Mouse (Mus musculus) layer of hippocampus, adult 2 months (tissue): ENCODE measurements around the gene Coro1b. TPM values are rescaled to one million over a fixed set of nuclear protein-coding genes. Genes with fewer than 3 reads are reported as not detected.
A peak's percentile ranks its signal among the peaks of the same experiment; 100 is the strongest.

ENCODE experiments used
- DNase-seq, 2 experiments: peaks; one replicate each; pipeline ENCODE4 v3.0.0; 2022; ENCODE audit warnings: low spot score in 2 of 2
- H3K27ac ChIP-seq: fragments of 200-600 bp; 2 replicates; pipeline ENCODE4 v1.8.1; 2022
- H3K4me3 ChIP-seq: fragments of 200-600 bp; 2 replicates; pipeline ENCODE4 v1.8.1; 2022; ENCODE audit warnings: mild to moderate bottlenecking
- CTCF ChIP-seq: fragments of 200-600 bp; conservative IDR thresholded peaks from 2 replicates; pipeline ENCODE4 v1.8.1; 2022; ENCODE audit warnings: antibody characterized with exemption, mild to moderate bottlenecking, moderate library complexity
- total RNA-seq, 2 experiments: library from RNA; stranded (reverse); gene quantifications; 2 replicates each; pipeline ENCODE4 v1.2.3; 2021

The Coro1b gene
- total RNA-seq, 2 experiments from 2014 or later: 84.8 to 92.9 TPM

DNA sequence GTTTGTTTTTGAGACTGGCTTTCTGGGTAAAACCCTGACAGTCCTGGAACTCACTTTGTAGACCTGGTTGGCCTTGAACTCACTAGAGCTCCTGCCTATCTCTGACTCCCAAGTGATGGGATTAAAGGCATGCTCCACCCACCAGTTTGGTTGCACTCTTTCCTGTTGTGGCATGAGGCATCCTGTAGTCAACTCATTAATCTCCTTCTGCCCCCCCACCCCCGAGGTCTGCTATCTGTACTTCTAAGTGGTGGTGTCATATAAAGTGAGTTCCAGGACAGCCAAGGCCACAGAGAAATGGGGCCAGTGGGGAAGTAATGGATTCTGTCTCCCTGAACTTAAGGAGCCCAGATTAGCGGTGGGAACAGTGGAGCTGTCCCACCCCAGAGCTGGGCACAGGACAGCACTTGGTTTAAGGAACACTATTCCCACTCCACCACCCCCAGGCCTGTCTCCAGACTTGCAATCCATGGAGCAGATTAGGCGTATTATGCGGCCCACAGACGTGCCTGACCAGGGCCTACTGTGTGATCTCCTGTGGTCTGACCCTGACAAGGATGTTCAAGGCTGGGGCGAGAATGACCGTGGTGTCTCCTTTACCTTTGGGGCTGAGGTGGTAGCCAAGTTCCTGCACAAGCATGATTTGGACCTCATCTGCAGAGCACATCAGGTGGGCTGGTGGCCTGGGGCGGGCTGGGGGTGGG is 45.8 kb downstream of the Coro1b start:
- no peak for DNase-seq
- H3K27ac ChIP-seq: no peak overlapping the region
- H3K4me3 ChIP-seq: no peak overlapping the region
- TF ChIP-seq CTCF: no peak

DNA sequence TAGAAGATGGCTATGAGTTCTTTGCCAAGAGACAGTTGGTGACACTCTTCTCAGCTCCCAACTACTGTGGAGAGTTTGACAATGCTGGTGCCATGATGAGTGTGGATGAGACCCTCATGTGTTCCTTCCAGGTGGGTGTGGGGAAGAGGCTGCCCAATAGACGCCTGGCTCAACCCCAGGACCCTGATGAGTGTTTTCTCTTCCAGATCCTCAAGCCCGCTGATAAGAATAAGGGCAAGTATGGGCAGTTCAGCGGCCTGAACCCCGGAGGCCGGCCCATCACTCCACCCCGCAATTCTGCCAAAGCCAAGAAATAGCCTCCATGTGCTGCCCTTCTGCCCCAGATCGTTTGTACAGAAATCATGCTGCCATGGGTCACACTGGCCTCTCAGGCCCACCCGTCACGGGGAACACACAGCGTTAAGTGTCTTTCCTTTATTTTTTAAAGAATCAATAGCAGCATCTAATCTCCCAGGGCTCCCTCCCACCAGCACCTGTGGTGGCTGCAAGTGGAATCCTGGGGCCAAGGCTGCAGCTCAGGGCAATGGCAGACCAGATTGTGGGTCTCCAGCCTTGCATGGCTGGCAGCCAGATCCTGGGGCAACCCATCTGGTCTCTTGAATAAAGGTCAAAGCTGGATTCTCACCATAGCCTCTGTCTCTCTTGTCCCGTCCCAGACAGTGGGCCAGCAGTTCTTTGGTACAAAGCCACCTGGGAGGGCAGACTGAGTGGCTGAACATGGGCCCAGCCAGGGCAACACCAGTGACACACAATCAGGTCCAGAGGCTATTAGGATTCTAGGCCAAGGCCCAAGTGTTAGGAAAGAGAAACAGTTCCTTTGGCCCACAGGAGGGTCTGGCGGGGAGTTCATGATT is 46.6 kb downstream of the Coro1b start:
- Histone ChIP-seq H3K4me3 (no peak overlapping the region), H3K27ac (peak overlapping the region; percentile 51)
- TF ChIP-seq CTCF: no peak
- no peak for DNase-seq

GRCm38 (mm10) chr19:4196048-4196447 is 47.6 kb downstream of the Coro1b start:
- DNase-seq: no peak
- no peak overlapping the region for H3K4me3 ChIP-seq
- no peak for TF ChIP-seq CTCF
- peak overlapping the region; percentile 51; the same call in 1 of the 2 replicates for H3K27ac ChIP-seq

DNA sequence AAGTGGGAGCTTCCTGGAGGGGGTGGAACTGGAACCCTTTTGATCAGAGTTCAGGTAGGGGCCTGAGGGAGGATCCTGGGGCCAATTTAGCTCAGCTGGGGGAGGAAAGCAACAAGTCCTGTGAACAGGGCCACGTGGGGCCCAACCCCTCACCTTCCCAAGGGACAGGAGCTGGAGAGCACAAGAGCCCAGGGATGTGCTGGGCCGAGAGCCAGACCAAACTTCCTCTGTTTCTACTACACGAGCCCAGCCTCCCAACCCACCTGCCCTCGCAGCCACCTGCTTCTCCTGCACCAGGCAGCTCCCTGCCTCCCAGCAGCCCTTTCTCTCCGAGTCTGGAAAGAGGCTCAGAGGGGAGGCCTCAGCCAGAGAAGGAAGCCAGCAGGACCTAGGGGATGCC is 48.1 kb downstream of the Coro1b start:
- H3K27ac ChIP-seq: peak overlapping the region; percentile 51; the same call in 1 of the 2 replicates
- H3K4me3 ChIP-seq: no peak overlapping the region
- no peak for DNase-seq
- no peak for TF ChIP-seq CTCF

DNA sequence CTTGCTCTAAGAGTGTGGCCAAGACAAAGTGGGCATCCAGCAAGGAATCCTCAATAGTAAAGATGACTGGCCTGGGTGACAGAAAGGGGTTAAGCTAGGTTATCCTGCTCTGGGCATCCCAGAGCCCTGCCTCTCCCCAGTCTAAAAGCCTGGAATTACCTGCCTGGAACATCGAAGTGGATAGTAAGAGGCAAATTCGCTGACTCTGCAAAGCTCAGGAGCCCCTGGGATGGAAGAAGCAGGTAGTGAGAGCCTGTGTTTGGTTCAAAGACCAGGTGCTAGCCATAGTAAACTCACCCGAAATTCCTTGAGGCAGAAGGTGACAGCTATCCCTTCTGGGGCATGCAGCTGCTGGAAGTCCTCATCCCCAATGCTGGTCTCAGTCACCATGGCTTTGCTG is 48.8 kb downstream of the Coro1b start:
- TF ChIP-seq CTCF: no peak
- no peak for DNase-seq
- H3K4me3 ChIP-seq: no peak overlapping the region
- peak overlapping the region; percentile 51; the same call in 1 of the 2 replicates for H3K27ac ChIP-seq

GRCm38 (mm10) chr19:4201291-4201909 is 53.0 kb downstream of the Coro1b start, which contains the start of gene Rad9a:
TSS of gene Rad9a (minus strand) at chr19:4201662.
- DNase-seq: peak; percentile 93 to 95
- Histone ChIP-seq H3K27ac (peak within 1 kb of the TSS; percentile 96), H3K4me3 (peak within 1 kb of the TSS; percentile 74)
- TF ChIP-seq CTCF: no peak

- no peak for TF ChIP-seq CTCF
- peak overlapping the region; percentile 74 for H3K4me3 ChIP-seq
- no peak for DNase-seq
- peak overlapping the region; percentile 96 for H3K27ac ChIP-seq
These were observed 53.7 kb downstream of the Coro1b start for GRCm38 (mm10) chr19:4202149-4202548.

GRCm38 (mm10) chr19:4203148-4203547 is 54.7 kb downstream of the Coro1b start:
- H3K4me3 ChIP-seq: no peak overlapping the region
- peak overlapping the region; percentile 96 for H3K27ac ChIP-seq
- TF ChIP-seq CTCF: no peak
- no peak for DNase-seq

Other genes with a start within 250 kb of the Coro1b start
- 10 to 100 TPM; 20.0 to 24.9 TPM for gene Tcirg1, start 241.5 kb upstream of the Coro1b start, total RNA-seq
- 100 to 1,000 TPM; 125 to 142 TPM for gene Ndufs8, start 235.8 kb upstream of the Coro1b start, total RNA-seq
- gene Aldh3b1, start 218.8 kb upstream of the Coro1b start, total RNA-seq: 1 to 10 TPM; 2.2 to 2.4 TPM
- 10 to 100 TPM; 11.4 to 16.1 TPM for gene Unc93b1, start 213.4 kb upstream of the Coro1b start, total RNA-seq
- gene Aldh3b3, start 190.0 kb upstream of the Coro1b start, total RNA-seq: not detected
- under 1 TPM; 0.64 to 0.90 TPM for gene Aldh3b2, start 176.3 kb upstream of the Coro1b start, total RNA-seq
- gene Acy3, start 162.0 kb upstream of the Coro1b start, total RNA-seq: 1 to 10 TPM; 2.3 to 2.7 TPM
- gene Tbx10, start 155.9 kb upstream of the Coro1b start, total RNA-seq: not detected
- 10 to 100 TPM; 10.2 to 10.7 TPM for gene Nudt8, start 148.0 kb upstream of the Coro1b start, total RNA-seq
- 1 to 10 TPM; 1.3 to 1.4 TPM for gene Gm49405, start 148.0 kb upstream of the Coro1b start, total RNA-seq
- 1 to 10 TPM; 3.2 TPM for gene Doc2g, start 145.3 kb upstream of the Coro1b start, total RNA-seq
- 100 to 1,000 TPM; 240 to 245 TPM for gene Ndufv1, start 135.8 kb upstream of the Coro1b start, total RNA-seq
- gene Gstp1, start 110.6 kb upstream of the Coro1b start, total RNA-seq: 100 to 1,000 TPM; 395 to 398 TPM
- gene Gstp2, start 102.6 kb upstream of the Coro1b start, total RNA-seq: 10 to 100 TPM; 46.2 to 49.4 TPM
- gene Gstp3, start 89.0 kb upstream of the Coro1b start, total RNA-seq: not detected
- gene Cabp2, start 67.0 kb upstream of the Coro1b start, total RNA-seq: not detected
- gene Cdk2ap2, start 51.4 kb upstream of the Coro1b start, total RNA-seq: 10 to 100 TPM; 29.5 to 33.9 TPM
- gene Pitpnm1, start 48.6 kb upstream of the Coro1b start, total RNA-seq: 100 to 1,000 TPM; 173 to 180 TPM
- 100 to 1,000 TPM; 111 to 123 TPM for gene Aip, start 22.8 kb upstream of the Coro1b start, total RNA-seq
- gene Gpr152, start 8.8 kb upstream of the Coro1b start, total RNA-seq: under 1 TPM; 0.07 to 0.08 TPM
- gene Cabp4, start 4.6 kb upstream of the Coro1b start, total RNA-seq: under 1 TPM in 1 of 2 experiments, not detected in 1; 0.17 TPM
- 1 to 10 TPM; 1.0 to 2.5 TPM for gene Ptprcap, start 5.0 kb downstream of the Coro1b start, total RNA-seq
- gene Rps6kb2, start 14.7 kb downstream of the Coro1b start, total RNA-seq: 10 to 100 TPM; 42.5 to 47.9 TPM
- gene Carns1, start 26.9 kb downstream of the Coro1b start, total RNA-seq: 1 to 10 TPM; 6.6 to 8.9 TPM
- 1 to 10 TPM in 1 of 2 experiments, under 1 TPM in 1; 0.91 to 1.0 TPM for gene Tbc1d10c, start 42.7 kb downstream of the Coro1b start, total RNA-seq
- gene Ppp1ca, start 43.4 kb downstream of the Coro1b start, total RNA-seq: 100 to 1,000 TPM; 263 to 276 TPM
- 1 to 10 TPM; 8.1 to 8.7 TPM for gene Rad9a, start 53.0 kb downstream of the Coro1b start, total RNA-seq
- under 1 TPM; 0.61 to 0.76 TPM for gene Clcf1, start 65.6 kb downstream of the Coro1b start, total RNA-seq
- not detected for gene AC109138.7, start 65.7 kb downstream of the Coro1b start, total RNA-seq
- gene Pold4, start 83.3 kb downstream of the Coro1b start, total RNA-seq: 10 to 100 TPM; 16.7 to 18.2 TPM
- 10 to 100 TPM; 57.5 to 58.7 TPM for gene Ssh3, start 120.6 kb downstream of the Coro1b start, total RNA-seq
- gene Ankrd13d, start 134.5 kb downstream of the Coro1b start, total RNA-seq: 10 to 100 TPM; 63.4 to 70.7 TPM
- gene Grk2, start 157.6 kb downstream of the Coro1b start, total RNA-seq: 100 to 1,000 TPM; 181 to 201 TPM
- 10 to 100 TPM; 77.5 to 87.8 TPM for gene Kdm2a, start 249.7 kb downstream of the Coro1b start, total RNA-seq